Mouse (Mus musculus): ENCODE measurements around the gene Tstd3.
"Not testable (repeated sequence)": the region's sequence is repeated elsewhere in the genome, so short reads cannot be mapped to it uniquely, and the experiment has no call there.

DNA sequence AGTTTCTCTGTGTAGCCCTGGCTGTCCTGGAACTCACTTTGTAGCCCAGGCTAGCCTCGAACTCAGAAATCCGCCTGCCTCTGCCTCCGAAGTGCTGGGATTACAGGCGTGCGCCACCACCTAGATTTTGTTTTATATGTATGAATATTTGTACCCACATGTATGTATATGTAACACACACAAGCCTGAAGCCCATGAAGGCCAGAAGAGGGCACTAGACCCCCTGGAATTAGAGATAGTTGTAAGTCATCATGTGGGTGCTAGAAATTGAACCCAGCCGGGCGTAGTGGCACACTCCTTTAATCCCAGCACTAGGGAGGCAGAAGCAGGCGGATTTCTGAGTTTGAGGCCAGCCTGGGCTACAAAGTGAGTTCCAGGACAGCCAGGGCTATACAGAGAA lies 22.9 kb downstream of the Tstd3 start:
- TF ChIP-seq POLR2A (IDR thresholded peaks at IDR 0.05; ENCODE audit: borderline replicate concordance, extremely low read depth, insufficient read depth, insufficient read length, poor library complexity, severe bottlenecking); CTCF (IDR thresholded peaks at IDR 0.05; ENCODE audit: borderline replicate concordance, extremely low read depth, insufficient read depth, insufficient read length): not testable (repeated sequence)
